Mouse (Mus musculus): ENCODE results near the gene Rnf220.
A peak's percentile ranks its signal among the peaks of the same experiment; 100 is the strongest.
"Not testable (repeated sequence)": the region's sequence is repeated elsewhere in the genome, so short reads cannot be mapped to it uniquely, and the experiment has no call there.

Gene Rnf220

GRCm38 (mm10) chr4:117259909-117260308 is 236.9 kb downstream of the Rnf220 start:
- DNase-seq = not testable (repeated sequence)

GRCm38 (mm10) chr4:117254672-117255071 is 242.2 kb downstream of the Rnf220 start:
- DNase-seq = no peak

- DNase-seq = no peak
Measured at GRCm38 (mm10) chr4:117254017-117254627, 242.7 kb downstream of the Rnf220 start.

- no peak for DNase-seq
Measured at GRCm38 (mm10) chr4:117253218-117254016, 243.4 kb downstream of the Rnf220 start.

GRCm38 (mm10) chr4:117252755-117253154 is 244.1 kb downstream of the Rnf220 start:
- peak; percentile 58 for DNase-seq

GRCm38 (mm10) chr4:117252351-117252750 is 244.5 kb downstream of the Rnf220 start:
- no peak for DNase-seq

GRCm38 (mm10) chr4:117251801-117252316 is 245.0 kb downstream of the Rnf220 start, which contains the start of the genes Tmem53 and Armh1:
TSS of gene Tmem53 (plus strand) at chr4:117251951.
TSS of gene Armh1 (minus strand) at chr4:117252125.
- peak; percentile 96 for DNase-seq

GRCm38 (mm10) chr4:117250982-117251381 is 245.9 kb downstream of the Rnf220 start:
- DNase-seq = no peak

- no peak for DNase-seq
Measured at GRCm38 (mm10) chr4:117240867-117241266, 256.0 kb downstream of the Rnf220 start.

GRCm38 (mm10) chr4:117239153-117239552 is 257.7 kb downstream of the Rnf220 start:
- peak; percentile 63 for DNase-seq

- DNase-seq = no peak
Measured at GRCm38 (mm10) chr4:117235822-117236221, 261.0 kb downstream of the Rnf220 start.

- no peak for DNase-seq
Measured at GRCm38 (mm10) chr4:117234166-117234741, 262.6 kb downstream of the Rnf220 start.

GRCm38 (mm10) chr4:117231208-117231607 is 265.6 kb downstream of the Rnf220 start:
- DNase-seq = no peak

- no peak for DNase-seq
Measured at GRCm38 (mm10) chr4:117230331-117230730, 266.5 kb downstream of the Rnf220 start.

GRCm38 (mm10) chr4:117229590-117229989 is 267.3 kb downstream of the Rnf220 start:
- DNase-seq = no peak

- DNase-seq = no peak
Measured at GRCm38 (mm10) chr4:117225250-117225649, 271.6 kb downstream of the Rnf220 start.

GRCm38 (mm10) chr4:117224122-117224521 is 272.7 kb downstream of the Rnf220 start:
- DNase-seq = no peak

- DNase-seq = no peak
Measured at GRCm38 (mm10) chr4:117223001-117223400, 273.9 kb downstream of the Rnf220 start.

GRCm38 (mm10) chr4:117221836-117222235 is 275.0 kb downstream of the Rnf220 start:
- DNase-seq = no peak

Data from kidney, postnatal 14 days (tissue).